13 mouse cellular contexts compared by ENCODE assay signal in genomic region chr5:31750231-31750925, GRCm38 (mm10). TPM values are rescaled to one million over a fixed set of nuclear protein-coding genes. Genes with fewer than 3 reads are reported as not detected.
DNase-seq lines count a peak whose midpoint lies in the region; ATAC-seq and TF ChIP-seq lines count a peak whose summit lies in the region.
"Had no signal": no experiment of that assay in that cellular context is flagged by ENCODE, and none has a peak within 500 bp of the region (broad histone marks: within the 10 kb centered on the region; RNA-seq: fewer than 3 reads in every experiment).

No protein-coding gene starts in this region.

- no peaks in the 10 kb centered on the region for H3K27me3 ChIP-seq in stomach, postnatal 0 days (ENCODE audit: control insufficient read depth, insufficient read depth, low read length)
- H3K27me3 ChIP-seq: heart, embryonic 13.5 days; hindbrain, embryonic 12.5 days; limb, embryonic 12.5 days had no signal

- no peaks in the 10 kb centered on the region for H3K36me3 ChIP-seq in stomach, postnatal 0 days (ENCODE audit: control insufficient read depth, insufficient read depth, low read length)
- H3K36me3 ChIP-seq: heart, embryonic 13.5 days; hindbrain, embryonic 12.5 days; limb, embryonic 12.5 days had no signal

- ATAC-seq in stomach, postnatal 0 days (ENCODE audit: low FRiP score, low TSS enrichment) = no peak; the same call in 1 of the 2 replicates
- ATAC-seq: intestine, postnatal 0 days had no signal

- H3K4me3 ChIP-seq in stomach, postnatal 0 days (ENCODE audit: low read depth, low read length) = no peak overlapping the region
- H3K4me3 ChIP-seq: heart, embryonic 13.5 days; hindbrain, embryonic 12.5 days; limb, embryonic 12.5 days had no signal

- no peaks in the 10 kb centered on the region; the same call in 1 of the 2 replicates for H3K4me1 ChIP-seq in stomach, postnatal 0 days (replicated peaks; ENCODE audit: control insufficient read depth, insufficient read depth)
- H3K4me1 ChIP-seq: hindbrain, embryonic 12.5 days had no signal

- H3K9me3 ChIP-seq in stomach, postnatal 0 days (ENCODE audit: control insufficient read depth, low read length) = no peaks in the 10 kb centered on the region
- H3K9me3 ChIP-seq: heart, embryonic 13.5 days; hindbrain, embryonic 12.5 days; limb, embryonic 12.5 days had no signal

- peak; percentile 58 for DNase-seq in left cerebral cortex, adult 11 months (ENCODE audit: low spot score)
- DNase-seq in left cerebral cortex, postnatal 4 days = no peak
- DNase-seq in layer of hippocampus, adult 9-10 months (ENCODE audit: low spot score) = peak; percentile 40
- peak; percentile 58 to 93 for DNase-seq in left cerebral cortex, postnatal 25 days (ENCODE audit: low spot score in 2 of 2)
- DNase-seq in stomach, postnatal 0 days (ENCODE audit: low spot score) = no peak
- no peak for DNase-seq in kidney, adult 18-20 months
- no peak for DNase-seq in thymus, postnatal 4 days
- no peak for DNase-seq in heart, postnatal 10 days
- DNase-seq: lung, adult 18-20 months had no signal

- WGBS in stomach, postnatal 0 days = 61% methylated on average over 9 of the region's 9 CpGs

- no peak overlapping the region for H3K4me2 ChIP-seq in stomach, postnatal 0 days (replicated peaks; ENCODE audit: low read depth)
- H3K4me2 ChIP-seq: heart, embryonic 13.5 days; hindbrain, embryonic 12.5 days; limb, embryonic 12.5 days had no signal

- no peak overlapping the region for H3K9ac ChIP-seq in stomach, postnatal 0 days (ENCODE audit: low read length)
- H3K9ac ChIP-seq: heart, embryonic 13.5 days; hindbrain, embryonic 12.5 days; limb, embryonic 12.5 days had no signal

- no peak for TF ChIP-seq EP300 in stomach, postnatal 0 days (optimal IDR thresholded peaks at IDR 0.05)

- peak overlapping the region; percentile 56; the same call in 1 of the 2 replicates for H3K27ac ChIP-seq in stomach, postnatal 0 days (replicated peaks)
- H3K27ac ChIP-seq: heart, embryonic 13.5 days; hindbrain, embryonic 12.5 days; limb, embryonic 12.5 days had no signal

- no peak for TF ChIP-seq CTCF in stomach, postnatal 0 days (IDR thresholded peaks at IDR 0.05; ENCODE audit: low read depth)

- intact Hi-C loops in left cerebral cortex, postnatal 4 days (cut with DNase I) = no loop called here
- intact Hi-C loops in left cerebral cortex, postnatal 25 days (cut with DNase I) = loop anchor here (2.0 to 5.0 kb wide), 4 partner anchors 132 to 384 kb away; partner anchors contain the start of gene Fosl2
- intact Hi-C loops in heart, postnatal 10 days (cut with DNase I) = no loop called here

RNA-seq across cellular contexts. Expression of gene Babam2, which starts 52.9 kb away (rescaled TPM):
- total RNA-seq in left cerebral cortex, postnatal 4 days (2021) = 10 to 100 TPM; 38.1 to 39.1 TPM
- total RNA-seq in left cerebral cortex, postnatal 25 days (2021) = 10 to 100 TPM; 40.0 to 41.8 TPM
- 44.9 and 46.5 TPM in 2 replicates for polyA plus RNA-seq in stomach, postnatal 0 days (2015; fragmentation: Nextera tagmentation; extraction: Ambion mirVana)
- total RNA-seq in heart, postnatal 10 days (2021) = 10 to 100 TPM; 36.3 to 39.8 TPM

RNA-seq across cellular contexts. Expression of gene Rbks, which starts 53.0 kb away (rescaled TPM):
- 1 to 10 TPM; 1.4 to 2.0 TPM for total RNA-seq in left cerebral cortex, postnatal 4 days (2021)
- 1 to 10 TPM; 3.0 to 3.3 TPM for total RNA-seq in left cerebral cortex, postnatal 25 days (2021)
- polyA plus RNA-seq in stomach, postnatal 0 days (2015; fragmentation: Nextera tagmentation; extraction: Ambion mirVana) = 5.7 and 6.2 TPM in 2 replicates
- total RNA-seq in heart, postnatal 10 days (2021) = 1 to 10 TPM; 4.3 to 4.7 TPM

Comparison
In these comparisons a context has a peak if more than half of its experiments do, and no peak if none do; other contexts are left out.
1. DNase-seq: peak in left cerebral cortex, adult 11 months (single experiment), layer of hippocampus, adult 9-10 months (single experiment) and left cerebral cortex, postnatal 25 days (2 of 2); none in left cerebral cortex, postnatal 4 days (single experiment), stomach, postnatal 0 days (single experiment), kidney, adult 18-20 months (single experiment), thymus, postnatal 4 days (single experiment) and heart, postnatal 10 days (0 of 2).